Mouse (Mus musculus) embryo, embryonic 11 days (tissue): ENCODE measurements around the gene Styx.
"Not testable (repeated sequence)": the region's sequence is repeated elsewhere in the genome, so short reads cannot be mapped to it uniquely, and the experiment has no call there.

ENCODE experiments used
- DNase-seq: peaks from one replicate; pipeline ENCODE4 v3.0.0-alpha.2; 2015

The Styx gene

DNA sequence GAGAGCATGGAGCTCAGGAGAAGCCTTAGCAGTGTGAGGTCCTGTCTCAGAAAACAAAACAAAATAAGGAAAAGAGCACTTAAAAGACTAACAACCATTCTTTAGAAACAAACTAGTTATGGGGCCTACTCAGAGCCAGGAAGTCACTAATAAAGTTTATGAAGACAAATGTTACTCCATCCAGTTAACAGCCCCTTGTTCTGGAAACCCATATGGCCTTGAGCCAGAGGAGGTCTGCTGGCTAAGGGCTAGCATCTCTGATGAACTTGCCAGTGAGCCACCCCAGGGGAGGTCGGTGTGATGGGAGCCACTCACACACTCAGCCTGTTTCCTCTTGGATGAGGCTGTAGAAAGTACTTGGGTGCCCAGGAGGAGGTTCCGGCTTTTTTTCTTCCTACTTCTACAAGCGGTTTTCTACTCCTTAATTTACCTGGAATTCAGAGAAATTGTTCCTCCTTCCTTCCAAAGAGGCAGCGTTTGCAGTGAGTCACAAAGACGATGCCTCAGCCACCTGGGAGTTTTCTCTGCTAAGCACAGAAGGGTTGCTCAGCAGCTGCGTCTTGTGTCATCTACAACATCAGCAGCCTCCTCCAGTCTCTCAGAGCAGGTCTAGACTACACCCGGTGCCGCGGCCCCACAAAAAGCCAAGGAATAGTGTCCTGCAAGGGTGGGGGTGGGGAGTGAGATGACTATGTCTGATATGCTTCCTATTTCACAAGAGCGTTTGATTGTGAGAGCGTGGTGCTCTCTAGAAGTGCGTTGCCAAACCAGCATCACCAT is 92.1 kb downstream of the Styx start:
- DNase-seq, result no peak

- no peak for DNase-seq
Observed at GRCm38 (mm10) chr14:45444870-45445269, 94.0 kb downstream of the Styx start.

DNA sequence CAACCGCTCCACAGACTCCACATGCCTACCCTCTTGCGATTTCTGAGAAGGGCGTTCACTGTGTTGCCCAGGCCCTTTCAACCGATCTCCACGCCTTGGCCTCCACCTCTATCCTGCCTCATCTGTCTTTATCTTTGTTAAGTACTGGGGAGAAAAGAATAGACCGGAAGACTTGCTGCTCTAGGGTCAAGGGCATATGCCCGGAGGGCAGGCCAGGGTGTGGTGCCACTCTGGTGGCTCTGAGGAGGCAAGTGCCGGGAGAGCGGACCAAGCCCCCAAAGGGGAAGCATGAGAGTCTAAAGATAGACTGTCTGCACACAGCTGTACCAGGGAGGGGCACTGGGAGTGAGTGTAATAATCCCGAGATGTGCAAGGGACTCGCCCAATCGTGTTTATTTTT is 94.6 kb downstream of the Styx start:
- no peak for DNase-seq

DNA sequence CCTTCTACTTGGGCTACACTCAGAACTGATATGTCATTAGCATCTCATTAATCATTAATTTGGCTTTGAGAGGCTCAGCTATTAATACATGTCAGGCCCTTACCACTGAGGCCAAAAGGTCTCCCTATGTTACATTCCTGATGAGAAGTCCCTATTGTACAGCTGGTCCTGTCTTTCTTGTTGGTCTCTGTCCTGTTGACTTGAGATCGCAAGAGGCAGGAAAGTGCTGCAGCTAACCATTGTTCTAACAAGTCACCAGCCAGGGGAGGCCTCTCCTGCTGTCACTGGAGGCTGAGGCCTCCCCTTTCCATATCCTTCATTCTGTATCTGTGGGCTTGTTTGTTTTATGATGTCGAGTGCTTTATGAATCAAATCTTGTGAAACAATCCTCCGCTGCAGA is 95.9 kb downstream of the Styx start:
- DNase-seq, result no peak

DNA sequence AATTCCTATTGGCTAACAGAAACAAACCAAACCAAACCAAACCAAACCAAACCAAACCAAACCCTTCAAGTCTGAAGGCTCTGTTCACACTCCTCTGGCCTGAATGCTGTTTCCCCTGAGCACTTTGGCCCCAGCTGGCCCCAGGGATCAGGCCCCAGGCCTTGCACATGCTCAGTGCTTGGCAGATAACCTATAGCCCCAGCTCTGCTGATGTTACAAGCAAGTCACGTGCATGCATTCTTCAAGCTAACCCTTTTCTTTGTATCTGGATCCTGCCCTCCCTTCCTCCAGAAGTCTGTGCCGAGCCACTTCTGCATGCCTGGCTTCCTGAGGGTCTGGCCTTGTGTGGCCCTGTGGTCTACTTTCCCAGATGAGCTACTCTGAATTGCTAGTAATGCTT is 100.2 kb downstream of the Styx start:
- no peak for DNase-seq

GRCm38 (mm10) chr14:45452148-45452547 is 101.3 kb downstream of the Styx start:
- no peak for DNase-seq

DNA sequence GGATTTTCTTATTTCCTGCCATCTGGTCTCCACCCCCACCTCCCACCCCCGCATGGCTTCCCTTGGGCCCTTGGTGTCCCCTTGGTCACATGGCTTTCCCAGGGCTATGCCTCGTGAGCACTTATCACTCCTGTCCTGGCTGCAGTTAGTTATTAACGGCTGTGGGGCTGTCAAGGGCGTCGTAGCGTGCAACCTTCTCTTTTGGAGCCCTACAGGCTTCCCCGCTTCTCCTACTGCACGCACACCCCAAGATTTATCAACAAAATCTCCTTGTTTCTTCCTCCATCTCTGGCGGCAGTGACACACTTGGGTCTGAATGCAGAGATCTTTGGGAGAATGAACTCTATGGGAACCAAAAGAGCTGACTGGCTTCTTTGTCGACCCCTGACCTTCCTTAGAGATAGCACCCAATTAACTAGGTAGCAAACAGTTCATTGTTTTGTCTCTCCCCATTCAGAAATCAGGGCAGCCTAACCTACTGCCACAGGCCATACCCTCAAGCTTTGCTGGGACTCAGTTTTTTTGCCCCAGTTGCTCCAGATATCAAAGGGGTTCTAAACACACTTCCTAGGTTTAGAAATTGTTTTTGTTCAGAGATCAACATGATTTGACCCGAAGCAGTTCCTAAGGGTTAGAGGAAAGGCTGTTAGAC is 102.1 kb downstream of the Styx start:
- no peak for DNase-seq

GRCm38 (mm10) chr14:45453538-45454233 is 102.8 kb downstream of the Styx start:
- no peak for DNase-seq

DNA sequence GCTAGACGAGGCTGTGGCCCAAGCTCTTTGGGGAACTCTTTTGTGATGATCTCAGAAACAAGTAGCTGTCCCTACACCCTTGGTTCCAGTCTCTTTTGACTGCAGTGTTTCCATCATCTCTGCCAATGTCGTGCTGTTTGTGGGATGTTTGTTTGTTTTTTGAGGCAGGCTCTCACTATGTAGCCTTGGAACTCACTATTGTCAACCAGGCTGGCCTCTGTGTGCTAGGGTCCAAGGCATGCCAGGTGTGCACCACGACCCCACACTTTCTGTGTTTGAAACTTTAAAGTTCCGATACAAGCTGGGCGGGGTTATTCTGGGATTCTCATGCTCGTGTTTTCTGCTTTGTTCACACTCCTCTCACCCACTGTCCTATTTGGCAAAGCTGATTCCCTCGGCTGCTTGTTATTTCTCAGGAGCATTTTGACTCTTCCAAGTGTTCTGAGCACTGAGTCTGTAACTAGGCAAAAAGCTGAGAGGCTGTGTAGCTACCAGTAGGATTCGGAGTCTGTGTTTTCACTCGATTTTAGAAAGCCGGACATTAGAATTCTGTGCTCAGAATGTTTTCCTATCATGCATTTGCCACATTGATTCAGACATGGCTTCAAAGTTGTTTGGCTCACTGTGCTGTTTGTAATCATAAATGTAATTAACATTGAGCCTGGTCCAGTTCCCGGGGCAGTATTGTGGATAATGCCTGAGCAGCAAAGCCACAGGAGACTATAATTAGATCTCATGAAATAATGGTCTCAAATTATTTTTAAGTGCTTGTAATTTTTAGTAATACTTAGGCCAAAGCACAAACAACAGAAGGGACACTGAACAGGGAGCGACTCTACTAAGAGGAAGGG is 105.0 kb downstream of the Styx start:
- DNase-seq, result no peak

- no peak for DNase-seq
Observed at GRCm38 (mm10) chr14:45456502-45456846, 105.6 kb downstream of the Styx start.

- no peak for DNase-seq
Observed at GRCm38 (mm10) chr14:45457003-45457402, 106.1 kb downstream of the Styx start.

DNA sequence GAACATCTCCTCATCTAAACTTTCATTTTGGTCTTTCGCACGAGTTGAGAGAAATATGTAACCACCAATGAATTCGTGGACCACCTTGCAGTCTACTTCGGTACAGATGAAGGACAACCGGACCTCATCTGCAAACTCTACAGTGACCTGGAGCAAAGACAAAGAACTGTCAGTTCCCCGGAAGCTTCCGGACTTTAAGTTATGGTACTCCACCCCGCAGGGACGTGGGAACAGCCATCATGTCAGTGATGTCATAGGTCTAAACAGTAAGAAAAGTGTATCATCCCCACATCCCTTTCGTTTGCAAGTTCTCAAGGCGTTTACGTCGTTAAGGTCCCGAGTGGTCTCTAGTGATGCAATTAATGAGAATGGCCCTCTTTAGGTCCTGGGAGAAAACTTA is 109.0 kb downstream of the Styx start:
- DNase-seq, result no peak

DNA sequence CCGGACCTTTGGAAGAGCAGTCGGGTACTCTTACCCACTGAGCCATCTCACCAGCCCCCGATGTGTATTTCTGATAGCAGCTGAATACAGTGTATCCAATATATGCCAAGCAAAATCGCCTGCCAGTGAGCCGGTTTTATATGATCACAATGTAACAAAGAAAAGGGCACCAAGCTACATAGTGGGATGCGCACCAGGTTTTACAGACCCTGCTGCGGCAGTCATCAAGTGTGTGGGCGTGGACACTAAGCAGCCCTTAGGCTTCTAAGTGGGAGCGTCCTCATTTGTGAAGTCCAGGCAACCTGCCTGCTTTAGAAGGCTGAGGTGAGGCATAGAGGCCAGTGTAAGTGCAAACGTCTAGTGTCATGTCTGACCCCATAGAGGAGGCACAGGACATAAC is 109.6 kb downstream of the Styx start:
- no peak for DNase-seq

GRCm38 (mm10) chr14:45461945-45462344 is 111.1 kb downstream of the Styx start:
- no peak for DNase-seq

- peak; percentile 81 for DNase-seq
Observed at GRCm38 (mm10) chr14:45462374-45462773, 111.5 kb downstream of the Styx start.

DNA sequence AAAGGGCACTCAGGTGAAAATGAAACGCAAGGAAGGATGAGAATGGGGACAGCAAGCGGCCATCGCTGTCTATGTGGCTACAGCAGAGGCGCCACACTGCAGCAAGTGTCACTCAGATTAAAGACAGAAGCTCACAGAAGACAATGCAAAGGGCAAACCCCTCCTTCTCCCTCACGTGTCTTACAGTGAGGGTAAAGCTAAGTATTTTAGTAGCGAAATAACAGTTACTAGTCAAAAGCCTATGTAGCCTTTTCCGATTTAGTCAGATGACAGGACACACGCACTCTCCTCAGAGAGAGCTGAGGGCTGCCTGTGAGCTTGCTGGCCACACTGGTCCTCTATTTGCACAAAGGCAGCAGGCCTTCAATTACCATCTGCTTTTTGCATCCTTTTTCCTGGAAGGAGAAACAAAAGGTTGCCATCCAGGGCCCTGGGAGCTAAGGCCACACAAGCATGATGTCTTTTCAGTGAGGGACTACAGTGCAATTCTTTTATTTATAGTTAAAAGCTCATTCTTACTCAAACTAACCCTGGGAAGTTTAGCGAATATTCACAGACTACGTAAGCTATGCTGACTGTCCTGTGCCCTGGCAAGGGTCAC is 112.1 kb downstream of the Styx start:
- DNase-seq, result no peak

DNA sequence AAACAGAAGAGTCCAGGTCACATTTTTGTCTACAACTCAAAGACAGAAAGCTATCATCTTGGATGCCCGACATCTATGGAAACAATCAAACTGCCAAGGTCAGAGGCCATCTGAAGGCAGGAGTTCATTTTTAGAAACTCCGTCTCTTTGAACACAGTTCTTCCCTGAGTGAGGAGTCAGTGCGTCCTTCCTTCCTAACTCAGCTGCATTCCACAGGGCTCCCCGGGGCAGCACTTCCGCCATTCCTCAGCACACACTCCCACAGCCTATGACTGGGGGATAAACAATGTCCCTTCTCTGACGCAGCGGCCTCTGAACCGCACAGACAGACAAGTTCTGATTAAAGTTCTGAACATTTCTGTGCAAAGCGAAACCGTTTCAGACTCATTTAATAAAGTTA is 112.7 kb downstream of the Styx start:
- DNase-seq, result peak; percentile 73

DNA sequence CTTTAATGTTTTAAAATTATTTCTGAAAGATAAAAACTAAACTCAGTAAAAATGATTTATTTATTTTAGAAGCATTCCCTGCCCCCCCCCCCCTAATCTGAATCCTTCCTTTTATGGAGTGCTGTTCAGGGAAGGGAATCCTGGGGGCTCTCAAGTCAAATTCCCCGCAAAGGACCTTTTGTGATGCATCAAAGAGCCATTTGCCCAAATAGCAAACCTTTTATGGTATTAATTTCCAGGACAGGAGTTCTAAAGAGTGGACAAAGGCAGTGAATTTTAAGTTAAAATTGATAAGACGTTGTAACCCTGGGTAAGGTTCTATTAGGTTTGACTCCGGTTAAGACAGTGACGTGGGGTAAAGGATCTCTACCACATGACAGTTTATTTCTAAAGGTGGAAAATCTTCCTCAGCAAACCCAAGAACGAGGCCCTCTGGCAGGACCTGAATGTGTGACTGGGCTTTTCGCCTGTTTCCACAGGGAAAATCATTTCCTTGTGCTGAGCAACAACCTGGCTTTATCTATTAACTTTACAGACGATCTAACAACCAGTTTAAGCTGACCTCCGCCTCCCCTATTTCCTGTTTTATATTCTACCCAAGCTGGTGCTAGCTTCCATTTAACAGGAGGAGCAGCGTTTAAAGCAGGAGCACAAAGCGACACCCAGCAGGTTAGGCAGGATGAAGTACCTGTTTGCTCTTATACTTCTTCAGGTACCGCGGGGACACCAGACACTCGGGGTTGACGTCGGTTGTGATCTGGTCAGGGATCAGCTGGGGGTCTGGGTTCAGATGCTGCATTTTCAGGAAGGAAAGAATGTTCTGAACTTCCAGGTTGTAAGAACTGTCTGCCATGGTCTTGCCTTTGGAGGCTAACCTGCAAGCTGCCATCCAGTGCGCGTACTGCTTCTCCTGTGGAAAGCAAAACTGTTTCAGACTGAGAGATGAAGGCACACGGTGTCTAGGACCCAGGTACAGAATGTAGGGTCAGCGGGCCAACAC is 113.4 kb downstream of the Styx start:
- DNase-seq, result no peak

- DNase-seq, result not testable (repeated sequence)
Observed at GRCm38 (mm10) chr14:45466371-45466770, 115.5 kb downstream of the Styx start.

GRCm38 (mm10) chr14:45469446-45469845 is 118.6 kb downstream of the Styx start:
- DNase-seq, result no peak
